Mouse (Mus musculus): ENCODE data around the gene Zfr2. TPM values are rescaled to one million over a fixed set of nuclear protein-coding genes. Genes with fewer than 3 reads are reported as not detected.

The Zfr2 gene
- total and polyA plus RNA-seq, 2 experiments from 2014 or later = 21.9 to 64.1 TPM

DNA sequence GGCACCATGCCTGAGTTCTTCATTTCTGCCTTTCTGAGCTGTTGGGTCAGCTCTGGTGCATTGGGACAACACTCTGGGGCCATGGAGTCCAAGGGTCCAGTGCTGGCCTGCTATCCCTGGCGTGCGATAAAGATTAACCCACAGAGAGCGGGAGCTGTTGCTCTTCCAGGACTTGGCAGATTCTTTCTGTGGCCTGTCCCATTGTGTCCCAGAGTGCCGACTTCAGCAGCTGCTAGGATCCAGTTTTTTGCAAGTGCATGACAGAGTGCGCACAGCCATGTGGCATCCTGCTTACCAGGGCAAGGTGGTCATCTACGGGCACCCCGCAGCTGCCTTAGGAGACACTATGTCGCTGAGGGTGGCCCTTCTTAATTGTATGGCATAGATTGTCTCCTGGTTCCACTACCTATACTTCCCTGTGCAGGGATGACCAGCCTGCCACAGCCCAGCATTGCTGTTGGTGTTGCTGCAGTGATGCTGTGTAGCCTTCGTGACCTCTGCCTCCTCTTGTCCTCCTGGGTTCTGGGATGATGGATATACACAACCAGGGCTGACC lies 67.5 kb downstream of the Zfr2 start:
- 72% methylated on average over 9 of the region's 9 CpGs for WGBS
- H3K27ac ChIP-seq = no peak overlapping the region
- no peaks in the 10 kb centered on the region for H3K27me3 ChIP-seq (ENCODE audit: insufficient read depth, low read length)
- H3K4me1 ChIP-seq (ENCODE audit: insufficient read depth, low read length) = peaks cover 4% of the 10 kb centered on the region; the same call in 1 of the 2 replicates
- no peaks in the 10 kb centered on the region for H3K9me3 ChIP-seq (ENCODE audit: low read length)
- no peaks in the 10 kb centered on the region for H3K36me3 ChIP-seq (ENCODE audit: insufficient read depth, low read length)
- H3K4me2 ChIP-seq (ENCODE audit: low read depth, low read length) = no peak overlapping the region
- DNase-seq (ENCODE audit: low spot score) = no peak
- no peak for ATAC-seq
- H3K9ac ChIP-seq (replicated peaks; ENCODE audit: low read length) = no peak overlapping the region
- no peak for TF ChIP-seq CTCF (IDR thresholded peaks at IDR 0.05; ENCODE audit: low read depth)
- no peak overlapping the region for H3K4me3 ChIP-seq (ENCODE audit: low read length)

DNA sequence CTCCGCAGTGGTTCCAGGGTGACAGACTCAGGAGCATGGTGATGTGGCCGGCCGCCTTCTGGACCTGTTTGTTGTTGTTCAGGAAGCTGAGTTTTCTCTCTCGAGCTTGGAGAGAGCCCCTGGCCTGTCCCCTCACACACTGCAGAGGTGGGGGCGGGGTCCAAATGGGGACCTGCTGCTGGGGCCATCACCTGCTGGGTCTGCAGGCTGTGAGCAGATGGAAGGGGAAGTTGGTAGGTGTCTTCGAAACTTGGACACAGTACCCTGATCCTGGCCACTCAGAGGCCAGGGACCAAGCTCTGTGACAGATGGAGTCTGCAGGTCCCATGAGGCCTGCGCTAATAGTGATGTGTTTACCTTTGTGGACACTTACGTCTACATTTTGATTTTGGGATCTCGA lies 68.4 kb downstream of the Zfr2 start:
- Histone ChIP-seq H3K4me3 (ENCODE audit: low read length) (no peak overlapping the region), H3K9ac (replicated peaks; ENCODE audit: low read length) (no peak overlapping the region), H3K27me3 (ENCODE audit: insufficient read depth, low read length) (no peaks in the 10 kb centered on the region), H3K36me3 (ENCODE audit: insufficient read depth, low read length) (peaks cover 5% of the 10 kb centered on the region; the same call in 1 of the 2 replicates), H3K4me1 (ENCODE audit: insufficient read depth, low read length) (peaks cover 4% of the 10 kb centered on the region; the same call in 1 of the 2 replicates), H3K4me2 (ENCODE audit: low read depth, low read length) (no peak overlapping the region), H3K27ac (no peak overlapping the region), H3K9me3 (ENCODE audit: low read length) (no peaks in the 10 kb centered on the region)
- no peak for TF ChIP-seq CTCF (IDR thresholded peaks at IDR 0.05; ENCODE audit: low read depth)
- no peak for DNase-seq (ENCODE audit: low spot score)
- no peak for ATAC-seq
- WGBS = 71% methylated on average over 9 of the region's 9 CpGs

Small RNAs within 50 kb of the gene (microRNA-seq; reads per million reads assigned to microRNA genes)
- 8.6 to 10.4 reads per million in 2 experiments for gene Mir3057

Other genes with a start within 250 kb of the Zfr2 start
Only the 30 nearest of the 32 such genes appear.
- gene Gng7, start 218.2 kb upstream of the Zfr2 start, total RNA-seq (2014; rRNA removed) = 26.2 and 27.2 TPM in 2 replicates
- gene Gng7, start 218.2 kb upstream of the Zfr2 start, polyA plus RNA-seq (2015; fragmentation: Nextera tagmentation; extraction: Ambion mirVana) = 18.9 and 22.1 TPM in 2 replicates
- 82.0 and 106 TPM in 2 replicates for gene Diras1, start 207.5 kb upstream of the Zfr2 start, total RNA-seq (2014; rRNA removed)
- gene Diras1, start 207.5 kb upstream of the Zfr2 start, polyA plus RNA-seq (2015; fragmentation: Nextera tagmentation; extraction: Ambion mirVana) = 69.0 and 78.7 TPM in 2 replicates
- gene Slc39a3, start 195.7 kb upstream of the Zfr2 start, total RNA-seq (2014; rRNA removed) = 118 and 126 TPM in 2 replicates
- gene Slc39a3, start 195.7 kb upstream of the Zfr2 start, polyA plus RNA-seq (2015; fragmentation: Nextera tagmentation; extraction: Ambion mirVana) = 40.6 and 41.9 TPM in 2 replicates
- gene Sgta, start 173.0 kb upstream of the Zfr2 start, total RNA-seq (2014; rRNA removed) = 264 and 279 TPM in 2 replicates
- 275 and 290 TPM in 2 replicates for gene Sgta, start 173.0 kb upstream of the Zfr2 start, polyA plus RNA-seq (2015; fragmentation: Nextera tagmentation; extraction: Ambion mirVana)
- 73.5 and 79.1 TPM in 2 replicates for gene Thop1, start 163.1 kb upstream of the Zfr2 start, total RNA-seq (2014; rRNA removed)
- gene Thop1, start 163.1 kb upstream of the Zfr2 start, polyA plus RNA-seq (2015; fragmentation: Nextera tagmentation; extraction: Ambion mirVana) = 36.4 and 36.9 TPM in 2 replicates
- gene Creb3l3, start 134.3 kb upstream of the Zfr2 start, total RNA-seq (2014; rRNA removed) = 0.61 and 1.0 TPM in 2 replicates
- 0.59 and 0.71 TPM in 2 replicates for gene Creb3l3, start 134.3 kb upstream of the Zfr2 start, polyA plus RNA-seq (2015; fragmentation: Nextera tagmentation; extraction: Ambion mirVana)
- gene Map2k2, start 127.2 kb upstream of the Zfr2 start, total RNA-seq (2014; rRNA removed) = 297 and 309 TPM in 2 replicates
- 196 and 204 TPM in 2 replicates for gene Map2k2, start 127.2 kb upstream of the Zfr2 start, polyA plus RNA-seq (2015; fragmentation: Nextera tagmentation; extraction: Ambion mirVana)
- gene Zbtb7a, start 97.9 kb upstream of the Zfr2 start, total RNA-seq (2014; rRNA removed) = 37.3 and 38.4 TPM in 2 replicates
- 22.0 and 22.3 TPM in 2 replicates for gene Zbtb7a, start 97.9 kb upstream of the Zfr2 start, polyA plus RNA-seq (2015; fragmentation: Nextera tagmentation; extraction: Ambion mirVana)
- gene Pias4, start 65.2 kb upstream of the Zfr2 start, total RNA-seq (2014; rRNA removed) = 33.9 and 46.4 TPM in 2 replicates
- gene Pias4, start 65.2 kb upstream of the Zfr2 start, polyA plus RNA-seq (2015; fragmentation: Nextera tagmentation; extraction: Ambion mirVana) = 32.0 and 33.7 TPM in 2 replicates
- 2,095 and 2,196 TPM in 2 replicates for gene Eef2, start 56.5 kb upstream of the Zfr2 start, total RNA-seq (2014; rRNA removed)
- 422 and 434 TPM in 2 replicates for gene Eef2, start 56.5 kb upstream of the Zfr2 start, polyA plus RNA-seq (2015; fragmentation: Nextera tagmentation; extraction: Ambion mirVana)
- gene Dapk3, start 50.1 kb upstream of the Zfr2 start, total RNA-seq (2014; rRNA removed) = 69.7 and 80.9 TPM in 2 replicates
- 52.3 and 56.1 TPM in 2 replicates for gene Dapk3, start 50.1 kb upstream of the Zfr2 start, polyA plus RNA-seq (2015; fragmentation: Nextera tagmentation; extraction: Ambion mirVana)
- not detected in 2 replicates for gene 4930442H23Rik, start 49.3 kb upstream of the Zfr2 start, total RNA-seq (2014; rRNA removed)
- 0.26 TPM in 1 of 2 replicates, not detected in the other for gene 4930442H23Rik, start 49.3 kb upstream of the Zfr2 start, polyA plus RNA-seq (2015; fragmentation: Nextera tagmentation; extraction: Ambion mirVana)
- gene Nmrk2, start 31.1 kb upstream of the Zfr2 start, total RNA-seq (2014; rRNA removed) = 0.31 and 0.58 TPM in 2 replicates
- gene Nmrk2, start 31.1 kb upstream of the Zfr2 start, polyA plus RNA-seq (2015; fragmentation: Nextera tagmentation; extraction: Ambion mirVana) = 0.15 and 0.25 TPM in 2 replicates
- 169 and 197 TPM in 2 replicates for gene Atcay, start 2.3 kb upstream of the Zfr2 start, total RNA-seq (2014; rRNA removed)
- 66.7 and 70.2 TPM in 2 replicates for gene Atcay, start 2.3 kb upstream of the Zfr2 start, polyA plus RNA-seq (2015; fragmentation: Nextera tagmentation; extraction: Ambion mirVana)
- 86.9 and 121 TPM in 2 replicates for gene Matk, start 19.8 kb downstream of the Zfr2 start, total RNA-seq (2014; rRNA removed)
- 82.3 and 82.7 TPM in 2 replicates for gene Matk, start 19.8 kb downstream of the Zfr2 start, polyA plus RNA-seq (2015; fragmentation: Nextera tagmentation; extraction: Ambion mirVana)
- 106 and 113 TPM in 2 replicates for gene Mrpl54, start 33.8 kb downstream of the Zfr2 start, total RNA-seq (2014; rRNA removed)
- gene Mrpl54, start 33.8 kb downstream of the Zfr2 start, polyA plus RNA-seq (2015; fragmentation: Nextera tagmentation; extraction: Ambion mirVana) = 159 and 170 TPM in 2 replicates
- gene Apba3, start 33.8 kb downstream of the Zfr2 start, total RNA-seq (2014; rRNA removed) = 61.0 and 63.6 TPM in 2 replicates
- gene Apba3, start 33.8 kb downstream of the Zfr2 start, polyA plus RNA-seq (2015; fragmentation: Nextera tagmentation; extraction: Ambion mirVana) = 24.0 and 27.6 TPM in 2 replicates
- gene Tjp3, start 58.4 kb downstream of the Zfr2 start, total RNA-seq (2014; rRNA removed) = 2.9 and 6.0 TPM in 2 replicates
- 3.9 and 5.2 TPM in 2 replicates for gene Tjp3, start 58.4 kb downstream of the Zfr2 start, polyA plus RNA-seq (2015; fragmentation: Nextera tagmentation; extraction: Ambion mirVana)
- 223 and 242 TPM in 2 replicates for gene Pip5k1c, start 59.8 kb downstream of the Zfr2 start, total RNA-seq (2014; rRNA removed)
- gene Pip5k1c, start 59.8 kb downstream of the Zfr2 start, polyA plus RNA-seq (2015; fragmentation: Nextera tagmentation; extraction: Ambion mirVana) = 97.4 and 108 TPM in 2 replicates
- 24.3 and 46.2 TPM in 2 replicates for gene Cactin, start 87.9 kb downstream of the Zfr2 start, total RNA-seq (2014; rRNA removed)
- gene Cactin, start 87.9 kb downstream of the Zfr2 start, polyA plus RNA-seq (2015; fragmentation: Nextera tagmentation; extraction: Ambion mirVana) = 19.6 and 20.2 TPM in 2 replicates
- gene Tbxa2r, start 95.6 kb downstream of the Zfr2 start, total RNA-seq (2014; rRNA removed) = 2.6 TPM in 2 replicates
- 4.0 and 4.3 TPM in 2 replicates for gene Tbxa2r, start 95.6 kb downstream of the Zfr2 start, polyA plus RNA-seq (2015; fragmentation: Nextera tagmentation; extraction: Ambion mirVana)
- 0.16 TPM in 1 of 2 replicates, not detected in the other for gene Gipc3, start 110.1 kb downstream of the Zfr2 start, total RNA-seq (2014; rRNA removed)
- not detected in 2 replicates for gene Gipc3, start 110.1 kb downstream of the Zfr2 start, polyA plus RNA-seq (2015; fragmentation: Nextera tagmentation; extraction: Ambion mirVana)
- gene Hmg20b, start 117.3 kb downstream of the Zfr2 start, total RNA-seq (2014; rRNA removed) = 20.8 and 28.5 TPM in 2 replicates
- gene Hmg20b, start 117.3 kb downstream of the Zfr2 start, polyA plus RNA-seq (2015; fragmentation: Nextera tagmentation; extraction: Ambion mirVana) = 36.8 and 41.1 TPM in 2 replicates
- gene Mfsd12, start 124.3 kb downstream of the Zfr2 start, total RNA-seq (2014; rRNA removed) = 34.4 and 38.1 TPM in 2 replicates
- 13.6 TPM in 2 replicates for gene Mfsd12, start 124.3 kb downstream of the Zfr2 start, polyA plus RNA-seq (2015; fragmentation: Nextera tagmentation; extraction: Ambion mirVana)
- not detected in 2 replicates for gene 4930404N11Rik, start 132.7 kb downstream of the Zfr2 start, total RNA-seq (2014; rRNA removed)
- gene 4930404N11Rik, start 132.7 kb downstream of the Zfr2 start, polyA plus RNA-seq (2015; fragmentation: Nextera tagmentation; extraction: Ambion mirVana) = 0.25 and 0.99 TPM in 2 replicates
- gene Fzr1, start 145.4 kb downstream of the Zfr2 start, total RNA-seq (2014; rRNA removed) = 106 and 118 TPM in 2 replicates
- 131 and 134 TPM in 2 replicates for gene Fzr1, start 145.4 kb downstream of the Zfr2 start, polyA plus RNA-seq (2015; fragmentation: Nextera tagmentation; extraction: Ambion mirVana)
- gene Dohh, start 151.3 kb downstream of the Zfr2 start, total RNA-seq (2014; rRNA removed) = 146 TPM in 2 replicates
- 111 and 114 TPM in 2 replicates for gene Dohh, start 151.3 kb downstream of the Zfr2 start, polyA plus RNA-seq (2015; fragmentation: Nextera tagmentation; extraction: Ambion mirVana)
- gene Gm48551, start 151.3 kb downstream of the Zfr2 start, total RNA-seq (2014; rRNA removed) = 2.1 and 3.3 TPM in 2 replicates
- gene Gm48551, start 151.3 kb downstream of the Zfr2 start, polyA plus RNA-seq (2015; fragmentation: Nextera tagmentation; extraction: Ambion mirVana) = 5.3 and 7.0 TPM in 2 replicates
- gene Gm48552, start 155.8 kb downstream of the Zfr2 start, total RNA-seq (2014; rRNA removed) = 7.5 TPM in 2 replicates
- gene Gm48552, start 155.8 kb downstream of the Zfr2 start, polyA plus RNA-seq (2015; fragmentation: Nextera tagmentation; extraction: Ambion mirVana) = 2.7 and 4.0 TPM in 2 replicates
- 2.9 and 3.7 TPM in 2 replicates for gene Smim24, start 159.9 kb downstream of the Zfr2 start, total RNA-seq (2014; rRNA removed)
- gene Smim24, start 159.9 kb downstream of the Zfr2 start, polyA plus RNA-seq (2015; fragmentation: Nextera tagmentation; extraction: Ambion mirVana) = 1.4 and 1.7 TPM in 2 replicates